Mouse (Mus musculus) lung, embryonic 14.5 days (tissue): Measurements from ENCODE around the gene Myo3a. TPM values are rescaled to one million over a fixed set of nuclear protein-coding genes. Genes with fewer than 3 reads are reported as not detected.

Experiments used
- ATAC-seq: fragments of 200-750 bp; cut with Nextera tagmentation; 2 replicates; pipeline ENCODE4 v1.8.0; 2017; ENCODE audit warnings: mild to moderate bottlenecking, moderate TSS enrichment, moderate library complexity; ENCODE audit not compliant: insufficient read depth
- DNase-seq: peaks from one replicate; pipeline ENCODE4 v3.0.0-alpha.2; 2015
- H3K27ac ChIP-seq: fragments of 300-500 bp; sonication (generic); 2 replicates; pipeline ENCODE4 v1.5.1; 2014; ENCODE audit warnings: low read depth, mild to moderate bottlenecking, moderate library complexity
- H3K27me3 ChIP-seq: fragments of 300-500 bp; sonication (generic); 2 replicates; pipeline ENCODE4 v1.6.1; 2014; ENCODE audit warnings: low read length, control low read depth; ENCODE audit not compliant: insufficient read depth
- H3K36me3 ChIP-seq: fragments of 300-500 bp; sonication (generic); 2 replicates; pipeline ENCODE4 v1.6.1; 2014; ENCODE audit warnings: control low read depth; ENCODE audit not compliant: insufficient read depth
- H3K4me1 ChIP-seq: fragments of 300-500 bp; sonication (generic); 2 replicates; pipeline ENCODE4 v1.6.1; 2014; ENCODE audit warnings: antibody characterized with exemption, control low read depth; ENCODE audit not compliant: insufficient read depth
- H3K4me2 ChIP-seq: fragments of 300-500 bp; sonication (generic); 2 replicates; pipeline ENCODE4 v1.6.1; 2014; ENCODE audit warnings: mild to moderate bottlenecking
- H3K4me3 ChIP-seq: fragments of 300-500 bp; sonication (generic); 2 replicates; pipeline ENCODE4 v1.5.1; 2014; ENCODE audit warnings: low read depth, low read length
- H3K9ac ChIP-seq: fragments of 300-500 bp; sonication (generic); 2 replicates; pipeline ENCODE4 v1.6.1; 2014
- H3K9me3 ChIP-seq: fragments of 300-500 bp; sonication (generic); 2 replicates; pipeline ENCODE4 v1.6.1; 2016; ENCODE audit warnings: low read depth, low read length, control low read depth
- CTCF ChIP-seq: IDR thresholded peaks from 2 replicates; pipeline ENCODE4 v1.5.1; 2016; ENCODE audit warnings: antibody characterized with exemption, low read depth
- WGBS: fragments of 180-500 bp; shearing (Covaris S2); extraction: QIAGEN DNeasy Blood & Tissue Kit; methylation state at CpG from one replicate; pipeline ENCODE4 v1.1.7; 2014; 5-methylcytosine and 5-hydroxymethylcytosine counted together
- polyA plus RNA-seq: library from polyadenylated mRNA; unstranded; fragments of >200 nt; fragmentation: Nextera tagmentation; extraction: Ambion mirVana; gene quantifications from 2 replicates; pipeline ENCODE4 v1.2.1, GENCODE M21; 2014

The Myo3a gene
- polyA plus RNA-seq: 0.04 and 0.12 TPM in 2 replicates

DNA sequence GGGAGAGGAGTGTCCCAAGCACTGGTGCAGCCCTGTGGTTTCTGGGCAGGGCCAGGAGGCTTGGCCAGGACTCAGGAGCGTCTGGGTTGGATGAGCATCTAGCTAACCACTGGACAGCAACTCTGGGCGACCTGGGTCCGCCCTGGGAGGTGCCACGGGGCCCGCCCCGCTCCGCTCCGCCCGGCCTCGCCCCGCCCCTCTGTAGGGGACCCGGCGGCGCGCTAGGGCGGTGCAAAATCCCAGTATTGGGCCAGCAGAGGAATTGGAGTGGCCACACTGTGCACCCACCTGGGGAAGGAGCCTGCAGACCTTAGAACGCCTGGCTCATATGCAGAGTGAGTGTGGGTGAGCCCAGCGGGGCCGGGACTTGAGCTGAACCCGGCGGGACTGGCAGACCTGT lies at the start of gene Myo3a:
TSS of gene Myo3a (plus strand) at position 196 of the 400 bp plus-strand sequence.
- Histone ChIP-seq H3K9ac (no peak within 1 kb of the TSS), H3K4me1 (no peaks in the 10 kb centered on the region), H3K4me3 (peak within 1 kb of the TSS; percentile 14; the same call in 1 of the 2 replicates), H3K27ac (no peak within 1 kb of the TSS), H3K27me3 (no peaks in the 10 kb centered on the region), H3K9me3 (no peaks in the 10 kb centered on the region), H3K4me2 (peak within 1 kb of the TSS; percentile 54), H3K36me3 (no peaks in the 10 kb centered on the region)
- under 1% methylated on average over 21 of the region's 21 CpGs for WGBS
- no peak for TF ChIP-seq CTCF
- peak; percentile 75 for ATAC-seq
- peak; percentile 2 for DNase-seq

GRCm38 (mm10) chr2:22250462-22250861 lies 23.2 kb downstream of the Myo3a start:
- Histone ChIP-seq H3K9me3 (no peaks in the 10 kb centered on the region), H3K4me3 (no peak overlapping the region), H3K27ac (no peak overlapping the region), H3K27me3 (no peaks in the 10 kb centered on the region), H3K4me1 (no peaks in the 10 kb centered on the region), H3K9ac (no peak overlapping the region), H3K4me2 (no peak overlapping the region), H3K36me3 (no peaks in the 10 kb centered on the region)
- DNase-seq: no peak
- no peak for ATAC-seq
- WGBS: 66% methylated on average over 3 of the region's 3 CpGs
- no peak for TF ChIP-seq CTCF

DNA sequence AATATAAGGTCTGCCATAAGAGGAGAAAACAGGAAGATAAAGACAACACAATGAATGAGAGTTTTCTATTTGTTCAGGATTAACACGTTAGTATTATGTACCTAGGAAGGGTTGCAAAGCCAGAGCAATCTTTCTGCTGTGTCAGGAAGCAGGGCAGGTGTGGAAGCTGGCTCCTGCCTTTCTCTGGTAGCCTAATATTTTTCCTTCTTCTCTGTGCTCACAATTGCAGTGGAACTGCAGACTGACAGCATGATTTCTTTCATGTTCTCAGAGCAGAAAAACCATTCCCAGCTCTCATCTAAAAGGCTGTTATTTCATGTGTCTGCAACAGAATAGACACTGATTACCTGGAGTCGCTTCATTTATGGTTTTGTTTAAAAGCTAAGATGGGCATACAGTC lies 23.7 kb downstream of the Myo3a start:
- Histone ChIP-seq H3K27ac (no peak overlapping the region), H3K27me3 (no peaks in the 10 kb centered on the region), H3K4me3 (no peak overlapping the region), H3K4me1 (no peaks in the 10 kb centered on the region), H3K9me3 (no peaks in the 10 kb centered on the region), H3K36me3 (no peaks in the 10 kb centered on the region), H3K9ac (no peak overlapping the region), H3K4me2 (no peak overlapping the region)
- DNase-seq (no peak), ATAC-seq (no peak)
- no peak for TF ChIP-seq CTCF
- 68% methylated on average over 2 of the region's 2 CpGs for WGBS

- Histone ChIP-seq H3K4me2 (no peak overlapping the region), H3K9me3 (no peaks in the 10 kb centered on the region), H3K9ac (no peak overlapping the region), H3K4me3 (no peak overlapping the region), H3K27me3 (no peaks in the 10 kb centered on the region), H3K27ac (no peak overlapping the region), H3K36me3 (no peaks in the 10 kb centered on the region), H3K4me1 (no peaks in the 10 kb centered on the region)
- no peak for ATAC-seq
- DNase-seq: no peak
- TF ChIP-seq CTCF: no peak
Measured at GRCm38 (mm10) chr2:22255600-22255999, 28.3 kb downstream of the Myo3a start.

DNA sequence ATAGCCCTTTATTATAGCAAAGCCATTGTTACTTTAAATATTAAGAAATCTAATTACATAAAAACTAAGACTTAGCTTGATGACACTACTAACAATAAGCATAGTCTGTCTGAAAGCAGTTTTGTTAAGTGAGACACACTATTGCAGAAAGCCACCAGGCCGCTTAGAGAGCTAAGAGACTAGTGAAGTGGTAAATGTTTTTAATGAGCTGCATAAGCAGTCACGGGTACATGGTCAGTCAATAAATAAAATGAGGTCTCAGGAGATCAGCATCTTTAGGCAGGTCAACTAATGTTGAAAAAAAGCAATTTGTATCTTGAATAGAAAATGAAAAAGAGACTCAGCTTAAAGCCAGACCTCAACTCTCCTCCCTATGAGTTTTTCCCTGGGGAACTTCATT lies 44.3 kb downstream of the Myo3a start:
- WGBS: 70% methylated on average over 2 of the region's 2 CpGs
- Histone ChIP-seq H3K4me1 (no peaks in the 10 kb centered on the region), H3K9me3 (no peaks in the 10 kb centered on the region), H3K4me2 (no peak overlapping the region), H3K36me3 (no peaks in the 10 kb centered on the region), H3K4me3 (no peak overlapping the region), H3K27ac (no peak overlapping the region), H3K9ac (no peak overlapping the region), H3K27me3 (no peaks in the 10 kb centered on the region)
- DNase-seq (no peak), ATAC-seq (no peak)
- TF ChIP-seq CTCF: no peak

GRCm38 (mm10) chr2:22285366-22285765 lies 58.1 kb downstream of the Myo3a start:
- no peak overlapping the region for H3K9ac ChIP-seq
- no peaks in the 10 kb centered on the region for H3K9me3 ChIP-seq
- H3K4me2 ChIP-seq: no peak overlapping the region
- H3K27ac ChIP-seq: peak overlapping the region; percentile 2; the same call in 1 of the 2 replicates
- WGBS: 24% methylated on average over 2 of the region's 2 CpGs
- no peaks in the 10 kb centered on the region for H3K36me3 ChIP-seq
- H3K4me3 ChIP-seq: no peak overlapping the region
- DNase-seq: no peak
- H3K4me1 ChIP-seq: no peaks in the 10 kb centered on the region
- no peaks in the 10 kb centered on the region for H3K27me3 ChIP-seq
- no peak for TF ChIP-seq CTCF
- ATAC-seq: peak; percentile 83; the same call in 1 of the 2 replicates

DNA sequence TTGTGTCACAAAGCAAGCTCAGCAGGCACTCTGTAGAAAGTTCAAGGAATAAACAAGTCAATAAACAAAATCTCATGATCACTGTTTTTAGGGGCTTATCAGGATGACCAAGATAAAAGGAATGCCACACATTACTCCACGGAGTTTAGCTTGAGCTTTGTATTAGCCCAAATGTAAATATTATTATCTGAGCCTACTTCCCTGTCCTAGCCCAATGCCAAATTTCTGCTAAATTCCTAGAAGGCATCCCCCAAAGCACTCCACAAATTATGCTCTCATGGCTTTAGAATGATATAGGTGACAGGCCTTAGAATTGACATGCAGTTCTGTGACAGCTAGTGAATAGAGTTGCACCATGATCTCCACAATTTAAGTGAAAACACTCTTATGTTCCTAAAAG lies 58.5 kb downstream of the Myo3a start:
- TF ChIP-seq CTCF: no peak
- no peak overlapping the region for H3K9ac ChIP-seq
- no peaks in the 10 kb centered on the region for H3K27me3 ChIP-seq
- no peak overlapping the region for H3K4me2 ChIP-seq
- ATAC-seq (peak; percentile 97), DNase-seq (peak; percentile 81)
- H3K9me3 ChIP-seq: no peaks in the 10 kb centered on the region
- H3K4me1 ChIP-seq: no peaks in the 10 kb centered on the region
- H3K4me3 ChIP-seq: no peak overlapping the region
- no peaks in the 10 kb centered on the region for H3K36me3 ChIP-seq
- WGBS: 0% methylated on average over 1 of the region's 1 CpGs
- no peak overlapping the region; the same call in 1 of the 2 replicates for H3K27ac ChIP-seq
